Mouse (Mus musculus) forebrain, embryonic 11.5 days (tissue): Measurements from ENCODE around the gene Xrcc1. TPM values are rescaled to one million over a fixed set of nuclear protein-coding genes. Genes with fewer than 3 reads are reported as not detected.

Experiments used
- ATAC-seq: fragments of 200-750 bp; cut with Nextera tagmentation; replicated peaks from 2 replicates; pipeline ENCODE4 v1.8.0; 2017; ENCODE audit warnings: moderate TSS enrichment; ENCODE audit not compliant: low FRiP score
- DNase-seq: peaks from one replicate; pipeline ENCODE4 v3.0.0-alpha.2; 2017; ENCODE audit warnings: low spot score
- H3K27ac ChIP-seq: fragments of 300-500 bp; sonication (generic); 2 replicates; pipeline ENCODE4 v1.5.1; 2014; ENCODE audit warnings: low read depth, low read length
- H3K27me3 ChIP-seq: fragments of 300-500 bp; sonication (generic); 2 replicates; pipeline ENCODE4 v1.6.1; 2014; ENCODE audit warnings: mild to moderate bottlenecking, low read length, mixed read lengths; ENCODE audit not compliant: control insufficient read depth, insufficient read depth
- H3K36me3 ChIP-seq: fragments of 300-500 bp; sonication (generic); 2 replicates; pipeline ENCODE4 v1.6.1; 2014; ENCODE audit warnings: mild to moderate bottlenecking, low read length, moderate library complexity, mixed read lengths; ENCODE audit not compliant: control insufficient read depth, insufficient read depth
- H3K4me1 ChIP-seq: fragments of 300-500 bp; sonication (generic); replicated peaks from 2 replicates; pipeline ENCODE4 v1.6.1; 2014; ENCODE audit warnings: low read length, mixed read lengths; ENCODE audit not compliant: control insufficient read depth, insufficient read depth
- H3K4me2 ChIP-seq: fragments of 300-500 bp; sonication (generic); 2 replicates; pipeline ENCODE4 v1.6.1; 2014; ENCODE audit warnings: low read depth, mild to moderate bottlenecking, low read length, moderate library complexity, mixed read lengths; ENCODE audit not compliant: severe bottlenecking
- H3K4me3 ChIP-seq: fragments of 300-500 bp; sonication (generic); 2 replicates; pipeline ENCODE4 v1.5.1; 2014; ENCODE audit warnings: low read depth, low read length
- H3K9ac ChIP-seq: fragments of 300-500 bp; sonication (generic); 2 replicates; pipeline ENCODE4 v1.6.1; 2014; ENCODE audit warnings: low read length
- H3K9me3 ChIP-seq: fragments of 300-500 bp; sonication (generic); 2 replicates; pipeline ENCODE4 v1.6.1; 2016; ENCODE audit warnings: low read length, mixed read lengths; ENCODE audit not compliant: control insufficient read depth
- WGBS: fragments of 180-500 bp; shearing (Covaris S2); extraction: QIAGEN DNeasy Blood & Tissue Kit; methylation state at CpG from one replicate; pipeline ENCODE4 v1.1.7; 2014; 5-methylcytosine and 5-hydroxymethylcytosine counted together
- polyA plus RNA-seq: library from polyadenylated mRNA; unstranded; fragments of >200 nt; fragmentation: Nextera tagmentation; extraction: Ambion mirVana; gene quantifications from 2 replicates; pipeline ENCODE4 v1.2.1, GENCODE M21; 2014

Gene Xrcc1
- polyA plus RNA-seq, 1 experiment from 2014 or later, result 140 TPM

- H3K4me2 ChIP-seq, result no peak overlapping the region
- no peak overlapping the region for H3K9ac ChIP-seq
- no peak for DNase-seq
- no peaks in the 10 kb centered on the region for H3K36me3 ChIP-seq
- H3K27ac ChIP-seq, result no peak overlapping the region
- ATAC-seq, result no peak
- H3K4me3 ChIP-seq, result no peak overlapping the region
- no peaks in the 10 kb centered on the region; the same call in 1 of the 2 replicates for H3K4me1 ChIP-seq
- no peaks in the 10 kb centered on the region for H3K9me3 ChIP-seq
- 44% methylated on average over 16 of the region's 16 CpGs for WGBS
- H3K27me3 ChIP-seq, result peaks cover 24% of the 10 kb centered on the region
These were observed 39.9 kb downstream of the Xrcc1 start for GRCm38 (mm10) chr7:24585995-24586394.

DNA sequence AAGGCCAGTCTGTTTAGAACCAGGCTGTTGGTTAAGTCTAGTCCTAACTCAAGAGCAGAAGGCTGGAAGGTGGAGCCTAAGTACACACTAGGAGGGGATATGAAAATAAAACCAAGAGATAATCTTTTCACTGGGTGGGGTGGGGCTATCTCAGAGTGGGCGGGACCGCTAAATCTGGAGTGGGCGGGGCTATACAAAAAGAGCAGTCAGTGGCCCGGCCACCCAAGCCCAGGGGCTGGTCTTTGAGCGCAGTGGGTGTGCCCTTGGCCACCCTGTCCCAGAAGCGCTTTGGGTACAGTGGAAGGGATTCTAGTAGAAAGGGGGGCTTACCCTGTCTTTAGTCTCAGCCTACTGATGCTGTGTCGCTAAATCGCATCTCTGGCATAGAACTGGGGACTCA lies 40.7 kb downstream of the Xrcc1 start:
- H3K4me2 ChIP-seq, result peak overlapping the region; percentile 71
- H3K36me3 ChIP-seq, result no peaks in the 10 kb centered on the region
- H3K4me3 ChIP-seq, result peak overlapping the region; percentile 37; the same call in 1 of the 2 replicates
- H3K27ac ChIP-seq, result no peak overlapping the region
- H3K9ac ChIP-seq, result no peak overlapping the region; the same call in 1 of the 2 replicates
- WGBS, result 8% methylated on average over 8 of the region's 8 CpGs
- peak; percentile 47; the same call in 1 of the 2 replicates for ATAC-seq
- peaks cover 24% of the 10 kb centered on the region for H3K27me3 ChIP-seq
- H3K4me1 ChIP-seq, result no peaks in the 10 kb centered on the region; the same call in 1 of the 2 replicates
- H3K9me3 ChIP-seq, result no peaks in the 10 kb centered on the region
- no peak for DNase-seq

GRCm38 (mm10) chr7:24587330-24588105 lies 41.4 kb downstream of the Xrcc1 start, which contains the start of the genes Ethe1 and Zfp575:
Gene Ethe1 (plus strand): TSS chr7:24587543.
Gene Zfp575 (minus strand): TSS chr7:24587641.
- H3K27ac ChIP-seq, result no peak within 1 kb of the TSS
- H3K27me3 ChIP-seq, result peaks cover 24% of the 10 kb centered on the region
- no peaks in the 10 kb centered on the region; the same call in 1 of the 2 replicates for H3K4me1 ChIP-seq
- no peaks in the 10 kb centered on the region for H3K36me3 ChIP-seq
- peak; percentile 71 for ATAC-seq
- peak; percentile 90 for DNase-seq
- WGBS, result 6% methylated on average over 29 of the region's 30 CpGs
- H3K9me3 ChIP-seq, result no peaks in the 10 kb centered on the region
- H3K9ac ChIP-seq, result peak within 1 kb of the TSS; percentile 65
- peak within 1 kb of the TSS; percentile 71 for H3K4me2 ChIP-seq
- H3K4me3 ChIP-seq, result peak within 1 kb of the TSS; percentile 37

GRCm38 (mm10) chr7:24588336-24588735 lies 42.2 kb downstream of the Xrcc1 start:
- DNase-seq, result no peak
- ATAC-seq, result no peak
- 91% methylated on average over 13 of the region's 13 CpGs for WGBS
- no peak overlapping the region for H3K4me3 ChIP-seq
- peaks cover 24% of the 10 kb centered on the region for H3K27me3 ChIP-seq
- no peaks in the 10 kb centered on the region for H3K9me3 ChIP-seq
- H3K4me1 ChIP-seq, result no peaks in the 10 kb centered on the region; the same call in 1 of the 2 replicates
- no peaks in the 10 kb centered on the region for H3K36me3 ChIP-seq
- no peak overlapping the region for H3K27ac ChIP-seq
- no peak overlapping the region for H3K4me2 ChIP-seq
- H3K9ac ChIP-seq, result no peak overlapping the region

- no peak for ATAC-seq
- DNase-seq, result no peak
- WGBS, result 77% methylated on average over 5 of the region's 5 CpGs
- Histone ChIP-seq H3K4me2 (no peak overlapping the region), H3K36me3 (no peaks in the 10 kb centered on the region), H3K9ac (no peak overlapping the region), H3K27me3 (peaks cover 3% of the 10 kb centered on the region; the same call in 1 of the 2 replicates), H3K4me3 (no peak overlapping the region), H3K4me1 (peaks cover 6% of the 10 kb centered on the region; the same call in 1 of the 2 replicates), H3K9me3 (no peaks in the 10 kb centered on the region), H3K27ac (no peak overlapping the region)
These were observed 45.6 kb downstream of the Xrcc1 start for GRCm38 (mm10) chr7:24591735-24592134.

DNA sequence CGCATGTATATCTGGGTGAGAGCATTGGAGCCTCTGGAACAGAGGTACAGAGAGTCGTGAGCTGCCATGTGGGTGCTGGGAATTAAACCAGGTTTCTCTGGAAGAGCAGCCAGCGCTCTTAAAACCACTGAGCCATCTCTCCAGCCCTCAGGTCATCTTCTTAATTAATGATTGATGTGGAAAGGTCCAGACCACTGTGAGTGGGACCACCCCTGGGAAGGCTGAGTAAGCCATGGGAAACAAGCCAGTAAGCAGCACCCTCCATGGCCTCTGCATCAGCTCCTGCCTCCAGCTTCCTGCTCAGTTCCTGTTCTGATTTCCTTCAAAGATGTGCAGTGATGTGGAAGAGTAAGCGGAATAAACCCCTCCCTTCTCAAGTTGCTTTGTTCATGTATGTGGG lies 46.1 kb downstream of the Xrcc1 start:
- H3K27ac ChIP-seq, result no peak overlapping the region
- no peak overlapping the region for H3K4me2 ChIP-seq
- DNase-seq, result no peak
- 70% methylated on average over 4 of the region's 4 CpGs for WGBS
- H3K4me1 ChIP-seq, result peaks cover 6% of the 10 kb centered on the region; the same call in 1 of the 2 replicates
- H3K9ac ChIP-seq, result no peak overlapping the region
- no peak for ATAC-seq
- H3K36me3 ChIP-seq, result no peaks in the 10 kb centered on the region
- no peak overlapping the region for H3K4me3 ChIP-seq
- H3K9me3 ChIP-seq, result no peaks in the 10 kb centered on the region
- H3K27me3 ChIP-seq, result no peaks in the 10 kb centered on the region

DNA sequence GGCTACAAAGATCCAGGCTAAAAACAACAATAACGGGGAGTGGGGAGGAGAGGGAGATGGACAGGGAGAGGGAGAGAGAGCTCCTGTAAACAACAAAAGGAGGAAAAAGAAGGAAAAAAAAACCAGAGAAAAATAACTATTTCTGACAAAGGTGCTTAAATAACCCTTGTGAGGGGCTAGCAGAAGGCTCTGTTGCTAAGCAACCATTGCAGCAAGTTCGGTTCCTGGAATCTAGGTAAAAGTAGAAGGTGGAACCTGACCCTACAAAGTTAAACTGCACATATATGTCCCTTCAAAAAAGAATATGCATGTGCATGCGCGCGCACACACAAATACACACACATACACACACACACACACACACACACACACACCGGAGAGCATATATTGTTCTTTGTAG lies 46.7 kb downstream of the Xrcc1 start:
- no peak overlapping the region for H3K4me3 ChIP-seq
- WGBS, result 85% methylated on average over 6 of the region's 6 CpGs
- no peaks in the 10 kb centered on the region for H3K27me3 ChIP-seq
- H3K4me2 ChIP-seq, result no peak overlapping the region
- ATAC-seq (no peak), DNase-seq (no peak)
- H3K9me3 ChIP-seq, result no peaks in the 10 kb centered on the region
- peaks cover 6% of the 10 kb centered on the region; the same call in 1 of the 2 replicates for H3K4me1 ChIP-seq
- H3K36me3 ChIP-seq, result no peaks in the 10 kb centered on the region
- no peak overlapping the region for H3K27ac ChIP-seq
- H3K9ac ChIP-seq, result no peak overlapping the region

DNA sequence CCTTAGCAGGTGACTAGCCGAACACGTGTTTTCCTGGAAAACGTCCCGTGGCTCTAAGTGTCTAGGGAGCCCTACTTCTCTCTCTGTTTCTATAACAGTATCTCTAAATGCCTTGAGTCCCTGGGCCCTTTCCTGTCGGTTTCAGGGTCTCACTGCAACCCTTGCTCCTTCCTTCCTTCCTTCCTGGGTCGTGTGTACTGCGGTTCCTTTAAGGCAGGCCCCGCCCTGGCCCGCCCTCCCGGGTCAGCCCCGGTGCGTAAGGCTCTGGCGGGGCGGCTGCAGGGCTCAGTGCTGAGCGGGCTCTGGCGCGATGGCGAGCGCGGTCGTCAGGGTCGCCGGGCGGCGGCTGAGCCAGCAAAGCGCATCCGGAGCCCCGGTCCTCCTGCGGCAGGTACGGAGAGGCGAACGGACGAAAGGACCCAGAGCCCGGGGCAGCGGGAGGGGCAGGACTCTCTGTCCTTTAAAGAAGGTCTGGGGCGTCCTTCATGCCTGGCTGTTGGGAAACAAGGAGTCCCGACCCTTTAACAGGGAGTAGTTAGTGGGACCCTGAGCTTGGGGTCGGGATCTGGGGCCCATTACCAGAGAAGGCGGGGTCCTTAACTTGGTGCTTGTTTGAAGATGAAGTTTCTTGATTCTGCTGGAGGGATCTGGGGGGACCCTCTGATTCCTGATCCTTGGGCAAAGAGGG lies 47.7 kb downstream of the Xrcc1 start:
- H3K36me3 ChIP-seq, result no peaks in the 10 kb centered on the region
- H3K4me3 ChIP-seq, result peak overlapping the region; percentile 61
- H3K9me3 ChIP-seq, result no peaks in the 10 kb centered on the region
- H3K27me3 ChIP-seq, result no peaks in the 10 kb centered on the region
- peak overlapping the region; percentile 75 for H3K4me2 ChIP-seq
- peak overlapping the region; percentile 72 for H3K9ac ChIP-seq
- peak; percentile 94 for ATAC-seq
- H3K27ac ChIP-seq, result no peak overlapping the region
- H3K4me1 ChIP-seq, result peaks cover 6% of the 10 kb centered on the region; the same call in 1 of the 2 replicates
- DNase-seq, result peak; percentile 87
- 2% methylated on average over 38 of the region's 39 CpGs for WGBS
